Mouse (Mus musculus): ENCODE results near the gene Spin2g.
"Not testable (repeated sequence)": the region's sequence is repeated elsewhere in the genome, so short reads cannot be mapped to it uniquely, and the experiment has no call there.

The Spin2g gene

DNA sequence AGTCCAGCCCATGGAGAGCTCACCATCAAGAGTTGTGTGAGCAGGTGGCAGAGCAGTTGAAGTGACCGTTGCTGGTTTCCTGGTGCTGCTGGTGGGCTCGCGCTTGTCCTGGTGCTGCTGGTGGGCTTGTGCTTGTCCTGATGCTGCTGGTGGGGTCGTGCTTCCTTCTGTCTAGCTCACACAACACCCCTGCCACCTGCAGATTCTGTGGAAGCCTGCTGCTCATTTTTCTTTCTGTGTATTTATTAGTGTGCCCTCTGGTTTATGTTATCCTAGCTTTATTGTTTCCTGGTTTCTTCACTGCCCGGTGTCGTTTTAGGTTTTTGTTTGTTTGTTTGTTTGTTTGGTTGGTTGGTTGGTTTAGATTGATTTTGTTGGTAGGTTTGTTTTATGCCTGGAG lies at the start of gene Spin2g:
Gene Spin2g, minus strand, starts transcription at position 101 of the 400 bp plus-strand sequence.
- in situ Hi-C loops (cut with MseI, MboI) = not testable (repeated sequence)

All from mouse trophoblast stem cell (cell line).